Mouse (Mus musculus) embryonic facial prominence, embryonic 13.5 days (tissue): ENCODE measurements around the gene Olah. TPM values are rescaled to one million over a fixed set of nuclear protein-coding genes. Genes with fewer than 3 reads are reported as not detected.

Experiments
- ATAC-seq: fragments of 200-750 bp; cut with Nextera tagmentation; 2 replicates; pipeline ENCODE4 v1.8.0; 2017; ENCODE audit warnings: low read depth; ENCODE audit not compliant: insufficient number of reproducible peaks, insufficient read depth, low FRiP score, low TSS enrichment
- H3K27ac ChIP-seq: fragments of 300-500 bp; sonication (generic); 2 replicates; pipeline ENCODE4 v1.5.1; 2015; ENCODE audit warnings: moderate library complexity, mild to moderate bottlenecking, inconsistent platforms
- H3K27me3 ChIP-seq: fragments of 300-500 bp; sonication (generic); 2 replicates; pipeline ENCODE4 v1.6.1; 2015; ENCODE audit warnings: mild to moderate bottlenecking, inconsistent platforms
- H3K36me3 ChIP-seq: fragments of 300-500 bp; sonication (generic); 2 replicates; pipeline ENCODE4 v1.6.1; 2015; ENCODE audit warnings: mild to moderate bottlenecking, inconsistent platforms
- H3K4me1 ChIP-seq: fragments of 300-500 bp; sonication (generic); 2 replicates; pipeline ENCODE4 v1.6.1; 2015; ENCODE audit warnings: inconsistent platforms
- H3K4me2 ChIP-seq: fragments of 300-500 bp; sonication (generic); 2 replicates; pipeline ENCODE4 v1.6.1; 2015; ENCODE audit warnings: moderate library complexity, mild to moderate bottlenecking, inconsistent platforms
- H3K4me3 ChIP-seq: fragments of 300-500 bp; sonication (generic); 2 replicates; pipeline ENCODE4 v1.5.1; 2015; ENCODE audit warnings: mild to moderate bottlenecking, inconsistent platforms
- H3K9ac ChIP-seq: fragments of 300-500 bp; sonication (generic); 2 replicates; pipeline ENCODE4 v1.6.1; 2015; ENCODE audit warnings: mild to moderate bottlenecking, inconsistent platforms
- H3K9me3 ChIP-seq: fragments of 300-500 bp; sonication (generic); 2 replicates; pipeline ENCODE4 v1.6.1; 2016; ENCODE audit warnings: inconsistent platforms
- WGBS: fragments of 180-500 bp; shearing (Covaris S2); methylation state at CpG from one replicate; pipeline ENCODE4 v1.1.7; 2015; ENCODE audit warnings: mixed read lengths; 5-methylcytosine and 5-hydroxymethylcytosine counted together
- polyA plus RNA-seq: library from polyadenylated mRNA; unstranded; fragments of >200 nt; fragmentation: Nextera tagmentation; extraction: Ambion mirVana; gene quantifications from 2 replicates; pipeline ENCODE4 v1.2.1, GENCODE M21; 2015

Olah gene
- polyA plus RNA-seq, 1 experiment from 2014 or later: not detected

- Histone ChIP-seq H3K9ac (no peak overlapping the region), H3K4me1 (no peaks in the 10 kb centered on the region), H3K27ac (no peak overlapping the region), H3K27me3 (no peaks in the 10 kb centered on the region), H3K4me2 (no peak overlapping the region), H3K36me3 (peaks cover 16% of the 10 kb centered on the region), H3K9me3 (no peaks in the 10 kb centered on the region), H3K4me3 (no peak overlapping the region)
- ATAC-seq: no peak
- 80% methylated on average over 3 of the region's 3 CpGs for WGBS
Measured at GRCm38 (mm10) chr2:3305426-3306025, 91.5 kb downstream of the Olah start.

- Histone ChIP-seq H3K27ac (no peak overlapping the region), H3K4me2 (no peak overlapping the region), H3K36me3 (no peaks in the 10 kb centered on the region), H3K4me3 (no peak overlapping the region), H3K27me3 (no peaks in the 10 kb centered on the region), H3K9me3 (no peaks in the 10 kb centered on the region), H3K9ac (no peak overlapping the region), H3K4me1 (no peaks in the 10 kb centered on the region)
- WGBS: 88% methylated on average over 7 of the region's 7 CpGs
- ATAC-seq: no peak
Measured at GRCm38 (mm10) chr2:3295826-3296225, 101.2 kb downstream of the Olah start.

- H3K27ac ChIP-seq: no peak overlapping the region
- H3K36me3 ChIP-seq: no peaks in the 10 kb centered on the region
- H3K4me2 ChIP-seq: no peak overlapping the region
- H3K4me3 ChIP-seq: no peak overlapping the region
- no peak overlapping the region for H3K9ac ChIP-seq
- no peaks in the 10 kb centered on the region for H3K4me1 ChIP-seq
- 86% methylated on average over 1 of the region's 1 CpGs for WGBS
- ATAC-seq: no peak
- no peaks in the 10 kb centered on the region for H3K27me3 ChIP-seq
- no peaks in the 10 kb centered on the region for H3K9me3 ChIP-seq
Measured at GRCm38 (mm10) chr2:3292170-3292569, 104.8 kb downstream of the Olah start.

Other genes with a start within 250 kb of the Olah start
- gene Nmt2, start 113.0 kb downstream of the Olah start, polyA plus RNA-seq: 47.2 and 48.0 TPM in 2 replicates
- 17.0 and 20.3 TPM in 2 replicates for gene Rpp38, start 64.6 kb downstream of the Olah start, polyA plus RNA-seq
- 1.3 and 1.7 TPM in 2 replicates for gene Acbd7, start 61.0 kb downstream of the Olah start, polyA plus RNA-seq
- 0.48 and 0.58 TPM in 2 replicates for gene Meig1, start 25.4 kb upstream of the Olah start, polyA plus RNA-seq
- 6.8 and 8.3 TPM in 2 replicates for gene Dclre1c, start 26.9 kb upstream of the Olah start, polyA plus RNA-seq
- 18.3 and 22.9 TPM in 2 replicates for gene Suv39h2, start 77.8 kb upstream of the Olah start, polyA plus RNA-seq
- gene Gm45902, start 115.6 kb upstream of the Olah start, polyA plus RNA-seq: 5.6 TPM in 2 replicates
- 99.2 and 102 TPM in 2 replicates for gene Hspa14, start 115.6 kb upstream of the Olah start, polyA plus RNA-seq
- gene Cdnf, start 115.8 kb upstream of the Olah start, polyA plus RNA-seq: 0.18 and 0.21 TPM in 2 replicates
- gene Fam107b, start 173.3 kb upstream of the Olah start, polyA plus RNA-seq: 37.3 and 37.6 TPM in 2 replicates